Comparison of ENCODE assay signal across 7 mouse cellular contexts in the genomic region with DNA sequence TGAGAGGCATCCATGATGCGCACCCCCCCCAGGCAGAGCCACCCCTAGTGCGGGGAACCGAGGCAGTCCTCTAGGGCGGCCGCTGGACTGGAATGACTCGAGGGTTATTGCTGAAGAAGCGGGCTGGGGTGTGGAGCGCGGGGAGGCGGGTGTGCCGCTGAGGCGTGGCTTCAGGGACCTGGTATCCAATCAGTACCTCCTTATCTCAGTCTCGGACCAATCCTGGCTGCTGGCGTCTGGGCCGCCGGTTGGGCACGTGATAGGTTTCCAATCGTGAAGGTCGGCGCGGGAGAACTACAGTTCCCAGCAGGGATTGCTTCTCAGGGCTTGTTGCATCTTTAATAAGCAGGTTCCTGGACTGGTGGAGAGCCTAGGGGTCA. TPM values are rescaled to one million over a fixed set of nuclear protein-coding genes. Genes with fewer than 3 reads are reported as not detected.
A peak's percentile ranks its signal among the peaks of the same experiment; 100 is the strongest.
DNase-seq lines count a peak whose midpoint lies in the region; ATAC-seq lines count a peak whose summit lies in the region.

No protein-coding gene starts in this region.

- 0% methylated on average over 21 of the region's 21 CpGs for WGBS in intestine, embryonic 15.5 days
- under 1% methylated on average over 21 of the region's 21 CpGs for WGBS in midbrain, embryonic 10.5 days

- intact Hi-C loops in gastrocnemius, postnatal 36 days (cut with DNase I) = no loop called here
- intact Hi-C loops in left cerebral cortex, postnatal 25 days (cut with DNase I) = loop anchor here (2.0 kb wide), 1 partner anchor 391 kb away; a partner anchor contains a TSS

- peak; percentile 96 for DNase-seq in adrenal gland, adult 2 months
- peak; percentile 90 for DNase-seq in embryo, embryonic 11.5 days (ENCODE audit: low read depth, low spot score)
- DNase-seq in gastrocnemius, postnatal 36 days = peak; percentile 90 to 94
- DNase-seq in left cerebral cortex, postnatal 25 days (ENCODE audit: low spot score in 2 of 2) = peak; percentile 95 to 99
- DNase-seq in midbrain, embryonic 10.5 days (ENCODE audit: low spot score) = peak; percentile 95
- DNase-seq in right cerebral cortex, postnatal 4 days = peak; percentile 89

- peak overlapping the region; percentile 94 for H3K4me3 ChIP-seq in intestine, embryonic 15.5 days (replicated peaks)
- H3K4me3 ChIP-seq in midbrain, embryonic 10.5 days = peak overlapping the region; percentile 89

- peak overlapping the region; percentile 94 for H3K27ac ChIP-seq in intestine, embryonic 15.5 days
- H3K27ac ChIP-seq in midbrain, embryonic 10.5 days (replicated peaks) = peak overlapping the region; percentile 95

- no peaks in the 10 kb centered on the region for H3K36me3 ChIP-seq in intestine, embryonic 15.5 days
- peaks cover 30% of the 10 kb centered on the region for H3K36me3 ChIP-seq in midbrain, embryonic 10.5 days

- H3K9ac ChIP-seq in intestine, embryonic 15.5 days = peak overlapping the region; percentile 81

- no peaks in the 10 kb centered on the region for H3K27me3 ChIP-seq in intestine, embryonic 15.5 days (replicated peaks)
- H3K27me3 ChIP-seq in midbrain, embryonic 10.5 days (ENCODE audit: low read depth, poor library complexity, severe bottlenecking) = no peaks in the 10 kb centered on the region

- peak overlapping the region; percentile 69 for H3K4me2 ChIP-seq in intestine, embryonic 15.5 days (replicated peaks)

- no peaks in the 10 kb centered on the region; the same call in 1 of the 2 replicates for H3K4me1 ChIP-seq in intestine, embryonic 15.5 days (replicated peaks)
- H3K4me1 ChIP-seq in midbrain, embryonic 10.5 days = peaks cover 17% of the 10 kb centered on the region

- no peaks in the 10 kb centered on the region for H3K9me3 ChIP-seq in intestine, embryonic 15.5 days
- H3K9me3 ChIP-seq in midbrain, embryonic 10.5 days (replicated peaks) = no peaks in the 10 kb centered on the region

- ATAC-seq in intestine, embryonic 15.5 days = peak; percentile 99

RNA-seq across cellular contexts. Expression of a gene that starts 0.4 kb away (rescaled TPM):
- total RNA-seq in adrenal gland, adult 2 months (2021) = 100 to 1,000 TPM; 315 to 398 TPM
- 96.6 and 110 TPM in 2 replicates for polyA plus RNA-seq in adrenal gland, adult 2 months (2012; rRNA removed)
- 100 to 1,000 TPM; 277 to 278 TPM for total RNA-seq in gastrocnemius, postnatal 36 days (2021)
- polyA plus RNA-seq in intestine, embryonic 15.5 days (2015; fragmentation: Nextera tagmentation; extraction: Ambion mirVana) = 241 and 242 TPM in 2 replicates
- 100 to 1,000 TPM; 140 to 141 TPM for total RNA-seq in left cerebral cortex, postnatal 25 days (2021)
- polyA plus RNA-seq in midbrain, embryonic 10.5 days (2016; fragmentation: Nextera tagmentation; extraction: Ambion mirVana) = 219 and 226 TPM in 2 replicates

RNA-seq across cellular contexts. Expression of a gene that starts 4.8 kb away (rescaled TPM):
- 10 to 100 TPM; 43.0 to 49.0 TPM for total RNA-seq in adrenal gland, adult 2 months (2021)
- 2.6 and 2.9 TPM in 2 replicates for polyA plus RNA-seq in adrenal gland, adult 2 months (2012; rRNA removed)
- 10 to 100 TPM; 39.0 to 42.7 TPM for total RNA-seq in gastrocnemius, postnatal 36 days (2021)
- 74.3 and 74.8 TPM in 2 replicates for polyA plus RNA-seq in intestine, embryonic 15.5 days (2015; fragmentation: Nextera tagmentation; extraction: Ambion mirVana)
- 10 to 100 TPM; 29.6 to 30.4 TPM for total RNA-seq in left cerebral cortex, postnatal 25 days (2021)
- 60.9 and 67.4 TPM in 2 replicates for polyA plus RNA-seq in midbrain, embryonic 10.5 days (2016; fragmentation: Nextera tagmentation; extraction: Ambion mirVana)

Comparison
In these comparisons a context has a peak if more than half of its experiments do, and no peak if none do; other contexts are left out.
1. Peak in every context shown above with its lines: DNase-seq, ATAC-seq, H3K4me3 ChIP-seq and H3K27ac ChIP-seq.